In genomic region chr13:35502147-35502522, GRCm38 (mm10) we compare ENCODE assay signal across 10 mouse cellular contexts.
DNase-seq lines count a peak whose midpoint lies in the region; ATAC-seq lines count a peak whose summit lies in the region.
"Had no signal": no experiment of that assay in that cellular context is flagged by ENCODE, and none has a peak within 500 bp of the region (broad histone marks: within the 10 kb centered on the region; RNA-seq: fewer than 3 reads in every experiment).

No protein-coding gene starts in this region.

- H3K36me3 ChIP-seq in heart, embryonic 11.5 days (ENCODE audit: control insufficient read depth, insufficient read depth, low read length) = no peaks in the 10 kb centered on the region
- no peaks in the 10 kb centered on the region for H3K36me3 ChIP-seq in neural tube, embryonic 14.5 days (ENCODE audit: control insufficient read depth, insufficient read depth, low read length)
- H3K36me3 ChIP-seq: liver, embryonic 13.5 days had no signal

- DNase-seq in heart, adult 11 months = peak; percentile 87
- peak; percentile 37 for DNase-seq in MN1 (ENCODE audit: low spot score)
- DNase-seq in cerebellum, postnatal 14 days = peak; percentile 65
- peak; percentile 14 for DNase-seq in kidney, postnatal 10 days
- DNase-seq in B cell, adult 2 months = no peak
- DNase-seq: liver, embryonic 13.5 days had no signal

- H3K9ac ChIP-seq in heart, embryonic 11.5 days (ENCODE audit: low read depth, low read length) = no peak overlapping the region
- no peak overlapping the region for H3K9ac ChIP-seq in neural tube, embryonic 14.5 days (replicated peaks; ENCODE audit: low read depth, low read length)
- H3K9ac ChIP-seq: liver, embryonic 13.5 days had no signal

- H3K27ac ChIP-seq in heart, embryonic 11.5 days (ENCODE audit: low read depth, low read length) = no peak overlapping the region
- H3K27ac ChIP-seq in neural tube, embryonic 14.5 days (ENCODE audit: low read depth, low read length) = peak overlapping the region; percentile 3; the same call in 1 of the 2 replicates
- H3K27ac ChIP-seq: liver, embryonic 13.5 days had no signal

- H3K4me3 ChIP-seq in heart, embryonic 11.5 days (ENCODE audit: low read depth, low read length) = no peak overlapping the region
- no peak overlapping the region for H3K4me3 ChIP-seq in neural tube, embryonic 14.5 days (ENCODE audit: low read depth, low read length)
- H3K4me3 ChIP-seq: erythroblast, embryonic 14.5 days; liver, embryonic 13.5 days had no signal

- 70% methylated on average over 5 of the region's 5 CpGs for WGBS in heart, embryonic 11.5 days (ENCODE audit: insufficient replicate concordance)
- WGBS in neural tube, embryonic 14.5 days = 36% methylated on average over 5 of the region's 5 CpGs

- no peaks in the 10 kb centered on the region; the same call in 1 of the 2 replicates for H3K4me1 ChIP-seq in heart, embryonic 11.5 days (ENCODE audit: control insufficient read depth, insufficient read depth, low read length)
- H3K4me1 ChIP-seq in neural tube, embryonic 14.5 days (ENCODE audit: control insufficient read depth, insufficient read depth, low read length) = peaks cover 12% of the 10 kb centered on the region; the same call in 1 of the 2 replicates
- H3K4me1 ChIP-seq: liver, embryonic 13.5 days had no signal

- no peaks in the 10 kb centered on the region for H3K27me3 ChIP-seq in heart, embryonic 11.5 days (ENCODE audit: control insufficient read depth, insufficient read depth, low read length)
- H3K27me3 ChIP-seq in neural tube, embryonic 14.5 days (ENCODE audit: control insufficient read depth, insufficient read depth, low read length) = no peaks in the 10 kb centered on the region
- H3K27me3 ChIP-seq: liver, embryonic 13.5 days had no signal

- no peak for ATAC-seq in heart, embryonic 11.5 days (replicated peaks; ENCODE audit: insufficient number of reproducible peaks, low FRiP score, low TSS enrichment)
- ATAC-seq in neural tube, embryonic 14.5 days (ENCODE audit: low read depth) = peak; percentile 39; the same call in 1 of the 2 replicates
- ATAC-seq in erythroblast, adult 5-6 weeks (replicated peaks; ENCODE audit: low FRiP score, poor library complexity, severe bottlenecking) = no peak

- H3K9me3 ChIP-seq in heart, embryonic 11.5 days (replicated peaks; ENCODE audit: control insufficient read depth, low read length) = no peaks in the 10 kb centered on the region
- H3K9me3 ChIP-seq in neural tube, embryonic 14.5 days (ENCODE audit: control insufficient read depth, low read length) = no peaks in the 10 kb centered on the region
- H3K9me3 ChIP-seq: liver, embryonic 13.5 days had no signal

- H3K4me2 ChIP-seq in heart, embryonic 11.5 days = no peak overlapping the region
- no peak overlapping the region for H3K4me2 ChIP-seq in neural tube, embryonic 14.5 days (ENCODE audit: low read depth, low read length)
- H3K4me2 ChIP-seq: liver, embryonic 13.5 days had no signal

Comparison
In these comparisons a context has a peak if more than half of its experiments do, and no peak if none do; other contexts are left out.
1. DNase-seq: peak in heart, adult 11 months (single experiment), MN1 (single experiment), cerebellum, postnatal 14 days (2 of 2) and kidney, postnatal 10 days (single experiment); none in B cell, adult 2 months (0 of 2).